Mouse (Mus musculus) adrenal gland, postnatal 25 days (tissue): ENCODE results near the gene Camsap1. TPM values are rescaled to one million over a fixed set of nuclear protein-coding genes. Genes with fewer than 3 reads are reported as not detected.
A peak's percentile ranks its signal among the peaks of the same experiment; 100 is the strongest.

Source experiments
- DNase-seq: peaks from one replicate; pipeline ENCODE4 v3.0.0; 2021; ENCODE audit warnings: mixed read lengths
- total RNA-seq: library from RNA; stranded (reverse); gene quantifications from 2 replicates; pipeline ENCODE4 v1.2.3, GENCODE M21; 2021

The Camsap1 gene
- total RNA-seq, 1 experiment from 2014 or later = 37.1 TPM

DNA sequence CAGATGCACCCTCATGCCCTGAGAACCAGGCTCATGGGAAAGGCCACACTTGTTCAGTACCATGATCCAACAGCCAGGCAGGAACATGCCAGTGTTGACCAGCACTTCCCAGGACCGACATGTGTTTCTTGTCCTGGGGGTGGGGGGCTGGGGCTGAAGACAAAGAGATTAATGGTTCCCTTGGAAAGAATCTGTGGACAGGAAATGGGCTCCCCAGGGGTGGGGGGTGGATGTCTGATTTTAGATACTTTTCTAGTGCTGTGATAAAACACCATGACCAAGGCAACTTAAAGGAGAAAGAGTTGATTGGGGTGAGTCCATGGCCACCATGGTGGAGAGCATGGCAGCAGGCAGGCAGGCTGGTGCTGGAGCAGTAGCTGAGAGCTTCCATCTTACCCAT is 100.8 kb downstream of the Camsap1 start:
- no peak for DNase-seq

DNA sequence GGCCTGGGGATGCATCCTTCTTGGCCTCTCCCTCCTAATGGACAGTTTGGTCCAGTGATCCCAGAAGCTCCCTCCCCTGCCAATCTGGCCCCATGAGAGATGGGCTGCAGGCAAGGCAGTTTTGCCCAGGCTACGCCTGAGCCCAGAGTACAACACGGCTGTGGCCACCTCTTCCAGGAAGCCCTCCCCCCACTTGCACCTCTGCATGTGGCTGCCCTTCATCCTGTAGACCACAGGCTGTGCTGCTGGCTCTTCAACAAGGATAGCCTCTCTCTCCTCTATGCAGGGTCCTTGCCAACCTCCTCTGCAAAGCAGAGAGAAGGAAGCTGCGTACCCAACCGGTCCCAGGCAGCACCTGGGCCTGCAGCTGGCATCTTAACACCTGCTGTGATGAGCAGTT is 104.0 kb downstream of the Camsap1 start:
- no peak for DNase-seq

DNA sequence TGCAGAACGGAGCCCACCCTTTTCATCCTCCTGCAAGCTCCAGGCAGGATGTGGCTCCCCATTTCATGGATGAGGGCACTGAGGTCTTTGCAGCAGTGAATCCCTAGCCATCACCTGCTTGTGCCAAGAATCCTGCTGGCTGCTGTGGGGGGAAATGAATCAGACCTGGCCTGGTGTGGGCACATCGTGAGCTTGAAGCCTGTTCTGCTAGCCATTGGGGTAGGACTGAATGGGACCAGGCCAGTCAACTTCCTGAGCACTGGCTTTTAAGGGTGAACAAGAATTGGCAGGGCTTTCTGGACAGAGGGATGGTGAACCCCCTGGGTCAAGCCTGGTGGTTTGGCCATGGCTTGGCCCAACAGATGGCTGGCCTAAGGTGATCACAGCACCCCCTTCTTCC is 104.6 kb downstream of the Camsap1 start:
- no peak for DNase-seq

DNA sequence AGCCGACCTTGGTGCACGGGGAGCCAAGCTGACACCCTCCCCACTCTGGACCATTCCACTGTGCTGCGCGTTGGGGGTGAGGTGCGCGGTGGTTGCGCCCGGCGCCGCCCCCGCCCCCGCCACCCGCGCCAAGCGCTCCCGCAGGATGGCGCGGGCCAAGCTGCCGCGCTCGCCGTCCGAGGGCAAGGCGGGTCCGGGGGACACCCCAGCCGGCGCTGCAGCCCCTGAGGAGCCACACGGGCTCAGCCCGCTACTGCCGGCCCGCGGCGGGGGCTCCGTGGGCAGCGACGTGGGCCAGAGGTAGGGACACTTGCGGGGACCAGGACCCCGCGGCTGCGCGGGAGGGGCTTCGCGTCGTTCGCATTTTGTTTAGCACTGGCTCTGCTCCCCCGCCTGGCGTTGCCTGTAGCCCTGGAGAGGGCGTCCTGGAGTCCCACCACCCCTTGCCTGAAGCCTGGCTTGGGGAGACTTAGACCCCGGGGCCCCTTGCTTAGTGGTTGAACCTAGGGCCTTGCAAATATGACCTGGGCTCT is 105.3 kb downstream of the Camsap1 start:
- peak; percentile 17 for DNase-seq

DNA sequence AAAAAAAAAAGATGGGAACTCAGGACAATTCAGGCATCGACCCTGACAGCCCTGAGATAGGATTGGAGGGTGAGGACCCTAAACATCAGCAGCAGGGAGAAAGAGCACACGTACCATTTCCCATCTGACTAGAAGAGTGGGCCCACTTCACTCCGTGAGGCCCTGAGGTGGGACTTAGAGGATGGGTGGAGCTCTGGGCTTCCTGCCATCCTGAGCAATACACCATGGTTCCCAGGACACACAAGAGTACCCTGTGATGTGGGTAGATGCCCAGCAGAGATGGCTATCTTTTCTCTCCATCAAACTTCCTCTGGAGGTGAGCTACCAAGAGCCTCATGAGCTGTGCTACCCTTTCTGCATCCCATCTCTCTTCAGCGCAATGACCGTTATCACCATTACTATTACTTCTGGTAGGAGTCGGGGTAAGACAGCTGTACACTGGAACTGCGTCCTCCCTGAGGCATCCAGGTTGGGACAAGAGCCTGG is 105.8 kb downstream of the Camsap1 start:
- DNase-seq = no peak

Other genes starting within 250 kb of the Camsap1 start
- gene Obp2b, start 246.3 kb downstream of the Camsap1 start, total RNA-seq = not detected in 2 replicates
- gene Lcn3, start 217.7 kb downstream of the Camsap1 start, total RNA-seq = not detected in 2 replicates
- gene Lcn11, start 206.3 kb downstream of the Camsap1 start, total RNA-seq = not detected in 2 replicates
- not detected in 2 replicates for gene Gm13539, start 201.0 kb downstream of the Camsap1 start, total RNA-seq
- not detected in 2 replicates for gene Glt6d1, start 167.4 kb downstream of the Camsap1 start, total RNA-seq
- gene Lcn9, start 160.1 kb downstream of the Camsap1 start, total RNA-seq = not detected in 2 replicates
- not detected in 2 replicates for gene Sohlh1, start 136.0 kb downstream of the Camsap1 start, total RNA-seq
- 2.7 and 5.2 TPM in 2 replicates for gene Kcnt1, start 119.5 kb downstream of the Camsap1 start, total RNA-seq
- 36.5 and 40.0 TPM in 2 replicates for gene Ubac1, start 38.5 kb upstream of the Camsap1 start, total RNA-seq
- 25.8 and 36.6 TPM in 2 replicates for gene Nacc2, start 139.9 kb upstream of the Camsap1 start, total RNA-seq
- gene Lhx3, start 225.0 kb upstream of the Camsap1 start, total RNA-seq = 0.48 and 0.76 TPM in 2 replicates